Mouse (Mus musculus) WW6 (cell line): ENCODE results near the gene Gm15293.
"Not testable (repeated sequence)": the region's sequence is repeated elsewhere in the genome, so short reads cannot be mapped to it uniquely, and the experiment has no call there.

Experiments
- DNase-seq: peaks from one replicate; pipeline ENCODE4 v3.0.0-alpha.2; 2013; ENCODE audit warnings: low read depth, low spot score

Gm15293 gene

GRCm38 (mm10) chr8:21201261-21201660, at the start of gene Gm15293:
Gene Gm15293, plus strand, starts transcription at chr8:21201561.
- not testable (repeated sequence) for DNase-seq

- DNase-seq: not testable (repeated sequence)
Observed at GRCm38 (mm10) chr8:21161977-21162376, 39.4 kb upstream of the Gm15293 start, which contains the start of gene Defa22. Gene Defa22, plus strand, starts transcription at chr8:21162277.

GRCm38 (mm10) chr8:21191314-21191713, 10.0 kb upstream of the Gm15293 start, which contains the start of gene Defa31:
Gene Defa31, plus strand, starts transcription at chr8:21191614.
- not testable (repeated sequence) for DNase-seq
